Mouse (Mus musculus) heart, embryonic 11.5 days (tissue): ENCODE measurements around the gene Tbc1d14. TPM values are rescaled to one million over a fixed set of nuclear protein-coding genes. Genes with fewer than 3 reads are reported as not detected.

ENCODE experiments used
- ATAC-seq: fragments of 200-750 bp; cut with Nextera tagmentation; replicated peaks from 2 replicates; pipeline ENCODE4 v1.8.0; 2017; ENCODE audit warnings: moderate library complexity; ENCODE audit not compliant: insufficient number of reproducible peaks, low FRiP score, low TSS enrichment
- H3K27ac ChIP-seq: fragments of 300-500 bp; sonication (generic); 2 replicates; pipeline ENCODE4 v1.5.1; 2014; ENCODE audit warnings: mild to moderate bottlenecking, low read depth, low read length
- H3K27me3 ChIP-seq: fragments of 300-500 bp; sonication (generic); 2 replicates; pipeline ENCODE4 v1.6.1; 2014; ENCODE audit warnings: mild to moderate bottlenecking, low read length, mixed read lengths; ENCODE audit not compliant: control insufficient read depth, insufficient read depth
- H3K36me3 ChIP-seq: fragments of 300-500 bp; sonication (generic); 2 replicates; pipeline ENCODE4 v1.6.1; 2014; ENCODE audit warnings: mild to moderate bottlenecking, low read length, moderate library complexity, mixed read lengths; ENCODE audit not compliant: control insufficient read depth, insufficient read depth
- H3K4me1 ChIP-seq: fragments of 300-500 bp; sonication (generic); 2 replicates; pipeline ENCODE4 v1.6.1; 2014; ENCODE audit warnings: low read length; ENCODE audit not compliant: control insufficient read depth, insufficient read depth
- H3K4me2 ChIP-seq: fragments of 300-500 bp; sonication (generic); 2 replicates; pipeline ENCODE4 v1.6.1; 2014; ENCODE audit warnings: mild to moderate bottlenecking, moderate library complexity
- H3K4me3 ChIP-seq: fragments of 300-500 bp; sonication (generic); 2 replicates; pipeline ENCODE4 v1.5.1; 2014; ENCODE audit warnings: low read depth, low read length
- H3K9ac ChIP-seq: fragments of 300-500 bp; sonication (generic); 2 replicates; pipeline ENCODE4 v1.6.1; 2014; ENCODE audit warnings: mild to moderate bottlenecking, low read depth, low read length, moderate library complexity
- H3K9me3 ChIP-seq: fragments of 300-500 bp; sonication (generic); replicated peaks from 2 replicates; pipeline ENCODE4 v1.6.1; 2016; ENCODE audit warnings: low read length; ENCODE audit not compliant: control insufficient read depth
- WGBS: fragments of 180-500 bp; shearing (Covaris S2); extraction: QIAGEN DNeasy Blood & Tissue Kit; methylation state at CpG from one replicate; pipeline ENCODE4 v1.1.7; 2014; ENCODE audit not compliant: insufficient replicate concordance; 5-methylcytosine and 5-hydroxymethylcytosine counted together
- polyA plus RNA-seq: library from polyadenylated mRNA; unstranded; fragments of >200 nt; fragmentation: Nextera tagmentation; extraction: Ambion mirVana; gene quantifications from 2 replicates; pipeline ENCODE4 v1.2.1, GENCODE M21; 2014

The Tbc1d14 gene
- polyA plus RNA-seq, 1 experiment from 2014 or later: 19.8 TPM

GRCm38 (mm10) chr5:36483203-36484101, 109.6 kb downstream of the Tbc1d14 start:
- Histone ChIP-seq H3K4me3 (peak overlapping the region; percentile 99), H3K9me3 (no peaks in the 10 kb centered on the region), H3K4me1 (peaks cover 30% of the 10 kb centered on the region), H3K4me2 (peak overlapping the region; percentile 99), H3K27ac (peak overlapping the region; percentile 46; the same call in 1 of the 2 replicates), H3K27me3 (peaks cover 10% of the 10 kb centered on the region), H3K9ac (peak overlapping the region; percentile 94), H3K36me3 (no peaks in the 10 kb centered on the region; the same call in 1 of the 2 replicates)
- ATAC-seq: peak; percentile 1; the same call in 1 of the 2 replicates
- WGBS: 2% methylated on average over 58 of the region's 58 CpGs

GRCm38 (mm10) chr5:36481114-36481513, 112.0 kb downstream of the Tbc1d14 start:
- WGBS: 69% methylated on average over 1 of the region's 1 CpGs
- Histone ChIP-seq H3K36me3 (no peaks in the 10 kb centered on the region; the same call in 1 of the 2 replicates), H3K4me2 (no peak overlapping the region), H3K27me3 (peaks cover 10% of the 10 kb centered on the region), H3K27ac (no peak overlapping the region), H3K4me1 (peaks cover 30% of the 10 kb centered on the region), H3K9ac (no peak overlapping the region), H3K9me3 (no peaks in the 10 kb centered on the region), H3K4me3 (no peak overlapping the region)
- ATAC-seq: no peak

DNA sequence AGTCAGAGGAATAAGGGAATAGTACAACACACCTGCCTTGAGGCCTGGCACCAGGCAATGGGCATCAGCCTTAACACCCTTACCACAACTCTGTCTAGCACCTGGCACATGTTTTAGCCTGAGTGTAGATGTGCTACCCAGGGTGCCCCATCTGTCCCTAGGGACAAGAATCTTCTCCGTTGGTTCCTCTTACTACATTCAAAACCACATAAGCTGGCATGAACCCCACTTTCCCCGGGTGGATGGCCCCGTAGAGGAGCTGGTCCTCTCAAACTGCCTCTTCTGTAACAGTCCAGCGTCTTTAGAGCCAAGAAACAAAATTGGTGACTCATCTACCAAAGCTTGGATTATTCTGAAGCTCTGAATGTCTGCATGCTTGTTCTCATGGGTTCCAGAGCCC, 112.7 kb downstream of the Tbc1d14 start:
- Histone ChIP-seq H3K36me3 (no peaks in the 10 kb centered on the region; the same call in 1 of the 2 replicates), H3K27me3 (peaks cover 2% of the 10 kb centered on the region), H3K4me3 (no peak overlapping the region), H3K9me3 (no peaks in the 10 kb centered on the region), H3K9ac (no peak overlapping the region), H3K27ac (no peak overlapping the region), H3K4me1 (peaks cover 27% of the 10 kb centered on the region), H3K4me2 (no peak overlapping the region)
- WGBS: 88% methylated on average over 4 of the region's 4 CpGs
- no peak for ATAC-seq

DNA sequence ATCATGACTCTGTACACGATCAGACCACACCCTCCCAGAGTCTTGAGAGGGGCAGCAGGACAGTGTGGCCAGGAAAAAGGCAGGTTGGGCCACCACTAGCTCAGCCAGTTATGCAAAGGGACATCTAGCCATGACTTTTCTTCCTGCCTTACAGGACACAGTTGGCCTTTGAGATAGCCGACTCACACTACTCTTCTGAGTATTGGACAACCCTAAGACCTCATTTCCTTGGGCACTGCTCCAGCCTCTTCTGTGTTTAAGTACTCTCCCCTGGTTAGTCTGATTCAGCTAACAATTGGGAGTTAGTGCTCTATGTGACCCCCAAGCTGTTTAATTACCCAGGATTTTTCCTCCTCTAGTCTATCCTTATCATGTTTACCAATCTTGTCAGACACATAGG, 113.3 kb downstream of the Tbc1d14 start:
- Histone ChIP-seq H3K36me3 (no peaks in the 10 kb centered on the region; the same call in 1 of the 2 replicates), H3K9ac (no peak overlapping the region), H3K4me1 (peaks cover 21% of the 10 kb centered on the region), H3K27ac (no peak overlapping the region), H3K27me3 (no peaks in the 10 kb centered on the region), H3K4me2 (no peak overlapping the region), H3K9me3 (no peaks in the 10 kb centered on the region), H3K4me3 (no peak overlapping the region)
- WGBS: 54% methylated on average over 2 of the region's 2 CpGs
- ATAC-seq: no peak

DNA sequence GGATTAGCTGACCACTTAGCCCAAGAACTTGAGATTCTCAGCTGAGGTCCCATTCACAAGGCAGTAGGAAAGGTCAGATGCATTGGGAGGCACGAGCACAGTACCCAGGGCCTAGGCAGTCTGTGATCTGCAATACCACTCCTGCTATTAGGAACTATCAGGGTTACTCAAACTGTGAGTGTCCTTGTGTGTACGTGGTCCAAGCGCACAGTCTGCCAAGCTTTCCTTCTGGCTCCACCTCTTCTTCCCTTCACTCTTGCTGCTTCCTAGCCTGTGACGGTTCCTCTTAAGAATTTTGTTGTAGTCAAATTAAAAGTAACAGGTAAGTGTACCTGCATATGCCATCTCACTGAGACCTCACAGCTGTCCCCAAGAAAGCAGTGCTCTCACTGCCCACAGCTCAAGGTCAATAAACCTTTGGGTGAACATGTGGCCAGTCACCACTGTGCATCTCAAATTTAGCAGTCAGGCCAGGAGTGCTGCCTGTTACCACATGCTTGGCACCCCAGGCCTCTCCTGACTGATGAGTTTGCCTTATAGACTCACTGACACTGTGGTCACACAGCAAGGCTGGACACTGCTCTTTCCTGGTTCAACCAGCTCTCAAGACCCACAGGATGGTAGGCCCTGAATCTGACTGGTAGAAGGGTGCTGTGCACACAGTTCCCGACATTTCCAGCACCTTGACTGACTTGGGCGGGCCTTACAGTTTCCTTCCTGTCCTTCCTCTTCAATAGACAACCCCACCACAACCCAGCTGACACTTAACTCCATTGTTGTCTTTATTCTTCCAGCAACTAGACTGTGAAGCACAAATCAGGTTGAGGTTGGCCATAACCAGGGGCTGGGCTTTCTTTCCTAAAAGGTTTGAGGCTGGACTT, 114.3 kb downstream of the Tbc1d14 start:
- Histone ChIP-seq H3K36me3 (peaks cover 5% of the 10 kb centered on the region; the same call in 1 of the 2 replicates), H3K27ac (no peak overlapping the region), H3K4me1 (peaks cover 21% of the 10 kb centered on the region), H3K9me3 (no peaks in the 10 kb centered on the region), H3K4me3 (no peak overlapping the region), H3K4me2 (no peak overlapping the region), H3K9ac (no peak overlapping the region), H3K27me3 (no peaks in the 10 kb centered on the region)
- 76% methylated on average over 6 of the region's 6 CpGs for WGBS
- no peak for ATAC-seq

DNA sequence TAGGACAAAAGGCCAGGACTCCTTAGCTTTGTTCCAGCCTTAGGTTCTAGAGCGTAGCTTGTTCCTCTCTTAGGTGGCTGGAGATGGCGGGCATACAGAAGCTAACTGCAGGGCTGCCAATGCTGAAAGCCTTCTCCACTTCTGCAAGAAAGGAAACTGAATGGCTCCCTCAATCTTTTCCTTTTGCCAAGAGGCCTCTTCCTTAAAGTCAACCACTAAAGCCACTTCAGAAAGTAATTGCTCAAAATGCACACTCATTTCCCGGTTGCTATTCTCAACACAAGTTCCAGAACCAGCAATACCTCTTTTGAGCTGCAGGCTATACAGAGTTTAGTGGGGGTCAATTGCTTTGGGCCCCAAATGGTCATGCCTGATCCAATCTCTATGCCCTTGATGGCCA, 115.6 kb downstream of the Tbc1d14 start:
- no peak for ATAC-seq
- Histone ChIP-seq H3K4me2 (no peak overlapping the region), H3K27me3 (no peaks in the 10 kb centered on the region), H3K4me3 (no peak overlapping the region), H3K4me1 (peaks cover 13% of the 10 kb centered on the region), H3K9me3 (no peaks in the 10 kb centered on the region), H3K9ac (no peak overlapping the region), H3K27ac (no peak overlapping the region), H3K36me3 (peaks cover 15% of the 10 kb centered on the region)
- 87% methylated on average over 3 of the region's 3 CpGs for WGBS

DNA sequence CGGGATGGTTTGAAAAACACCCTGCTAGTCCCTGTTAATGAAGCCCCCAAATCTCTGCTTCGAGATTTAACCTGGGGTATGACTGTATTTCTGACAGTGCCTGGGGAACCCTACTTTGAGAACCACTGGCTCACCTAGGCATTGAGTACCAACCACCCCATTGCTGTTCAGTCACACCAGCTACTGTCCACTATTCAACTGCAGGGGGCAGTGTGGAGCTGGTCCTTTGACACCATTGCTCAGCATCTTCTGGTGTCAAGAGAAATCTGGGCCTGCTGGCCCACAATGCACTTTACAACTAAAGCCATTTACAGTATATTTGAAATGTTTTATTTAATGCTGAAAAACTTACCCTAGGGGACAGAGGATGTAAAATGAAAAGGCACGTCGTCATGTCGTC, 118.8 kb downstream of the Tbc1d14 start:
- Histone ChIP-seq H3K4me1 (no peaks in the 10 kb centered on the region; the same call in 1 of the 2 replicates), H3K27ac (no peak overlapping the region), H3K4me3 (no peak overlapping the region), H3K9ac (no peak overlapping the region), H3K27me3 (no peaks in the 10 kb centered on the region), H3K36me3 (peaks cover 31% of the 10 kb centered on the region), H3K9me3 (no peaks in the 10 kb centered on the region), H3K4me2 (no peak overlapping the region)
- no peak for ATAC-seq
- WGBS: 83% methylated on average over 5 of the region's 5 CpGs

DNA sequence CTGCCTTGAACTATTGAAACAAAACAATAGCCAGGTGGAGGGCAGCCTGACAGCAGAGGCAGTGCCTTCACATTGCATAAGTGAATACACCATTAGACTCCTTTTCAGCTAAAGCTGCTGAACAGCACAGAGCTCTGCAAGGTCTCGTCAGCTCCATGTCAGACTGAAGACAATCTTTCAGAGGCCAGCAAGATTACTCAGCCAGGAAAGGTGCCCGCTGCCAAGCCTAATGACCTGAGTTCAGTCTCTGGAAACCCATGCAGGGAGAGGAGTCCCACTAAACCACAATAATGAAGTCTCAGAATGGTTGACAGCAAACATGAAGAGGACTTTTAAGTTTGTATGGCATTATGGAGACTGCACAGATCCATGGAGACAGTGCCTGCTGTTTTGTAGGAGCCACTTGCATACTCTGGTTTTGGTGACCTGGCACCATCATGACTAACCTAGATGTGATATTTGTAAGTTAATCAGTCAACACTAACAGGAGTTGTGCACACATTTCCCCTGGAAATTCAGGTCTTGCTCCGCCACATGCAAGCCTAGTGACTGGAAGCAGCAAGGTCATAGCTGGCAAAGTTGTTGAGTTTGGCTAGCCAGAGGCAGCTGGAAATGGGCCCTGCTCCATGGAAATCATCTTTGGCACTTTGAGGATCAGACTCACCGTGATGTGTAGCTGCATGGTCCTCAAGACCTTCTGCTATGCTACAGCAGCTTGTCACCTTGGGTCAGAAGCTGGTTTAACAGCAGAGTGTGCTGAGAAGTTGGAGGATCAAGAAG, 120.0 kb downstream of the Tbc1d14 start:
- H3K4me1 ChIP-seq: no peaks in the 10 kb centered on the region
- 84% methylated on average over 4 of the region's 4 CpGs for WGBS
- H3K4me2 ChIP-seq: no peak overlapping the region
- no peaks in the 10 kb centered on the region for H3K27me3 ChIP-seq
- H3K4me3 ChIP-seq: no peak overlapping the region
- H3K9me3 ChIP-seq: no peaks in the 10 kb centered on the region
- no peak for ATAC-seq
- peaks cover 32% of the 10 kb centered on the region for H3K36me3 ChIP-seq
- no peak overlapping the region for H3K27ac ChIP-seq
- no peak overlapping the region for H3K9ac ChIP-seq
